Mouse (Mus musculus) embryonic facial prominence, embryonic 12.5 days (tissue): ENCODE measurements around the gene Dclre1b. TPM values are rescaled to one million over a fixed set of nuclear protein-coding genes. Genes with fewer than 3 reads are reported as not detected.
A peak's percentile ranks its signal among the peaks of the same experiment; 100 is the strongest.
"Not testable (repeated sequence)": the region's sequence is repeated elsewhere in the genome, so short reads cannot be mapped to it uniquely, and the experiment has no call there.

ENCODE experiments used
- ATAC-seq: fragments of 200-750 bp; cut with Nextera tagmentation; 2 replicates; pipeline ENCODE4 v1.8.0; 2017; ENCODE audit not compliant: insufficient number of reproducible peaks, insufficient read depth, low FRiP score, low TSS enrichment
- H3K27ac ChIP-seq: fragments of 300-500 bp; sonication (generic); 2 replicates; pipeline ENCODE4 v1.5.1; 2016; ENCODE audit warnings: mild to moderate bottlenecking
- H3K27me3 ChIP-seq: fragments of 300-500 bp; sonication (generic); 2 replicates; pipeline ENCODE4 v1.6.1; 2016; ENCODE audit warnings: mild to moderate bottlenecking, moderate library complexity
- H3K36me3 ChIP-seq: fragments of 300-500 bp; sonication (generic); 2 replicates; pipeline ENCODE4 v1.6.1; 2016; ENCODE audit warnings: mild to moderate bottlenecking
- H3K4me1 ChIP-seq: fragments of 300-500 bp; sonication (generic); 2 replicates; pipeline ENCODE4 v1.6.1; 2016
- H3K4me2 ChIP-seq: fragments of 300-500 bp; sonication (generic); replicated peaks from 2 replicates; pipeline ENCODE4 v1.6.1; 2016; ENCODE audit warnings: mild to moderate bottlenecking, moderate library complexity
- H3K4me3 ChIP-seq: fragments of 300-500 bp; sonication (generic); 2 replicates; pipeline ENCODE4 v1.5.1; 2016; ENCODE audit warnings: mild to moderate bottlenecking
- H3K9ac ChIP-seq: fragments of 300-500 bp; sonication (generic); 2 replicates; pipeline ENCODE4 v1.6.1; 2016; ENCODE audit warnings: mild to moderate bottlenecking, moderate library complexity
- H3K9me3 ChIP-seq: fragments of 300-500 bp; sonication (generic); 2 replicates; pipeline ENCODE4 v1.6.1; 2016; ENCODE audit warnings: mild to moderate bottlenecking, moderate library complexity
- WGBS: fragments of 180-500 bp; shearing (Covaris S2); methylation state at CpG from one replicate; pipeline ENCODE4 v1.1.7; 2016; 5-methylcytosine and 5-hydroxymethylcytosine counted together
- polyA plus RNA-seq: library from polyadenylated mRNA; unstranded; fragments of >200 nt; fragmentation: Nextera tagmentation; extraction: Ambion mirVana; gene quantifications from 2 replicates; pipeline ENCODE4 v1.2.1, GENCODE M21; 2016

Gene Dclre1b
- polyA plus RNA-seq, 1 experiment from 2014 or later: 25.5 TPM

- no peaks in the 10 kb centered on the region for H3K27me3 ChIP-seq
- no peaks in the 10 kb centered on the region for H3K36me3 ChIP-seq
- no peak overlapping the region for H3K9ac ChIP-seq
- no peak overlapping the region for H3K27ac ChIP-seq
- 93% methylated on average over 5 of the region's 5 CpGs for WGBS
- no peaks in the 10 kb centered on the region for H3K4me1 ChIP-seq
- no peak overlapping the region for H3K4me3 ChIP-seq
- ATAC-seq: no peak
- H3K9me3 ChIP-seq: no peaks in the 10 kb centered on the region
- no peak overlapping the region for H3K4me2 ChIP-seq
Observed at GRCm38 (mm10) chr3:103836453-103836852, 27.2 kb upstream of the Dclre1b start.

DNA sequence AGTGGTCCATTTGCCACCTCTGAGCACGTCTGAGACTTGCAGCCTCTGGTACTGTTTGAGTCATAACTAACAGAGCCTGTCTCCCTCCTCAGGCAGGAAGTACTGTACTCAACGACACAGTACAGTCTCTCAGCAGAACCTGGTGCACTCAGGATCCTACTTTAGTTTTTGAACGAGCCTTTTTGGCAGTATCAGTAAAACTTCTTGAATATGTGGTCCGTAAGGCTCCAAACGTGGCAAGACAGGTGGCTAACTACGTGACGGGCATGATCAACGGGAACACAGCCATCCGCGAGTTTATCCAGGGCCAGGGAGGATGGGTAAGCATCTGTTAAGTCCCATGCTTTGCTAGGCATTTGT, 26.7 kb upstream of the Dclre1b start:
- Histone ChIP-seq H3K36me3 (no peaks in the 10 kb centered on the region), H3K27me3 (no peaks in the 10 kb centered on the region), H3K9ac (no peak overlapping the region), H3K27ac (no peak overlapping the region), H3K4me1 (no peaks in the 10 kb centered on the region), H3K9me3 (no peaks in the 10 kb centered on the region), H3K4me2 (no peak overlapping the region), H3K4me3 (no peak overlapping the region)
- no peak for ATAC-seq
- WGBS: 79% methylated on average over 10 of the region's 10 CpGs

- no peak overlapping the region for H3K4me3 ChIP-seq
- H3K9ac ChIP-seq: no peak overlapping the region
- H3K9me3 ChIP-seq: no peaks in the 10 kb centered on the region
- no peak overlapping the region for H3K4me2 ChIP-seq
- H3K27ac ChIP-seq: no peak overlapping the region
- no peaks in the 10 kb centered on the region for H3K4me1 ChIP-seq
- H3K27me3 ChIP-seq: no peaks in the 10 kb centered on the region
- 64% methylated on average over 6 of the region's 6 CpGs for WGBS
- ATAC-seq: no peak
- no peaks in the 10 kb centered on the region for H3K36me3 ChIP-seq
Observed at GRCm38 (mm10) chr3:103835272-103835950, 26.2 kb upstream of the Dclre1b start.

GRCm38 (mm10) chr3:103834001-103834400, 24.8 kb upstream of the Dclre1b start:
- ATAC-seq: no peak
- 84% methylated on average over 2 of the region's 2 CpGs for WGBS
- Histone ChIP-seq H3K36me3 (no peaks in the 10 kb centered on the region), H3K4me2 (no peak overlapping the region), H3K9me3 (no peaks in the 10 kb centered on the region), H3K27me3 (no peaks in the 10 kb centered on the region), H3K4me3 (no peak overlapping the region), H3K4me1 (no peaks in the 10 kb centered on the region), H3K27ac (no peak overlapping the region), H3K9ac (no peak overlapping the region)

- Histone ChIP-seq H3K4me2 (no peak within 1 kb of the TSS), H3K4me1 (no peaks in the 10 kb centered on the region), H3K9ac (no peak within 1 kb of the TSS), H3K9me3 (no peaks in the 10 kb centered on the region), H3K27me3 (no peaks in the 10 kb centered on the region), H3K27ac (no peak within 1 kb of the TSS), H3K36me3 (no peaks in the 10 kb centered on the region), H3K4me3 (no peak within 1 kb of the TSS)
- ATAC-seq: no peak
Observed at GRCm38 (mm10) chr3:103832426-103832825, 23.2 kb upstream of the Dclre1b start, which contains the start of gene Bcl2l15. Gene Bcl2l15 (plus strand): TSS chr3:103832601.

- Histone ChIP-seq H3K4me1 (no peaks in the 10 kb centered on the region), H3K27me3 (no peaks in the 10 kb centered on the region), H3K4me3 (no peak overlapping the region), H3K9me3 (no peaks in the 10 kb centered on the region), H3K9ac (no peak overlapping the region), H3K27ac (no peak overlapping the region), H3K36me3 (no peaks in the 10 kb centered on the region), H3K4me2 (no peak overlapping the region)
- WGBS: 80% methylated on average over 7 of the region's 7 CpGs
- ATAC-seq: no peak
Observed at GRCm38 (mm10) chr3:103831146-103831545, 21.9 kb upstream of the Dclre1b start.

- H3K36me3 ChIP-seq, ATAC-seq, H3K27ac ChIP-seq, H3K4me2 ChIP-seq, H3K9me3 ChIP-seq, H3K4me3 ChIP-seq, H3K9ac ChIP-seq, H3K27me3 ChIP-seq, H3K4me1 ChIP-seq: not testable (repeated sequence)
- 70% methylated on average over 1 of the region's 1 CpGs for WGBS
Observed at GRCm38 (mm10) chr3:103830681-103831080, 21.4 kb upstream of the Dclre1b start.

DNA sequence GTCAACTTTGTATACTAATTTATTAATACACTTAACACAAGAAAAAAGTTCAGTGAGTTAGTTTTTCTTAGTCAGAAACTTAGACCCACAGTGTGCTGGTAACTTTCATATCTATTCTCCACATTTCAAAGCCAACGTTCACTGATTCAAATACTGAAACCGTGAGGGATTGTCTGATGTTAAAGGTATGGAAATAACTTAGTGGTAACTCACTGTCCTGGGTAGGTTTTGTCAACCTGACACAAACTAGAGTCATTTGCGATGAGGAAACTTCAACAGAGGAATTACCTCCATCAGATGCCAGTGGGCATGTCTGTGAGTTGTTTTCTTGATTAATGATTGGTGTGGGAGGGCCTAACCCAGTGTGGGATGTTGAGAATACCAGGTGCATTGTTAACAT, 19.8 kb upstream of the Dclre1b start:
- Histone ChIP-seq H3K4me1 (no peaks in the 10 kb centered on the region), H3K36me3 (no peaks in the 10 kb centered on the region), H3K9me3 (no peaks in the 10 kb centered on the region), H3K27ac (no peak overlapping the region), H3K4me2 (no peak overlapping the region), H3K9ac (no peak overlapping the region), H3K27me3 (no peaks in the 10 kb centered on the region), H3K4me3 (no peak overlapping the region)
- ATAC-seq: no peak
- 86% methylated on average over 3 of the region's 3 CpGs for WGBS

DNA sequence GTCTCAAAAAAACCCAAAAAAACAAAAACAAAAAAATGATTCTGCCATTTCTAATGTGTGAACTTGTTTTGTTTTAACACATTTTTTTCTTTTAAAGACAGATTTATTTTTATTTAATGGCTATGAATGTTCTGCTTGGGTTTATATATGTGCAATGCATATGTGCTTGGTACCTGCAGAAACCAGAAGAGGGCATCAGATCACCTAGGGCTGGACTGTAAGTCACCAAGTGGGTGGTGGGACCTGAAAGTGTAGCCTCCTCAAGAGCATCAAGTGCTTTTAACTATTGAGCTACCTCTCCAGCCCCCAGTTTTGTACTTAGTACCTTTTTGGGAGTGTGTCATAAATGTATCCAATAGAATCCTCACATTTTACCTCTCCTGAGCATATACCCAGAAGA, 18.3 kb upstream of the Dclre1b start:
- ATAC-seq: no peak
- no peaks in the 10 kb centered on the region for H3K9me3 ChIP-seq
- H3K36me3 ChIP-seq: peaks cover 5% of the 10 kb centered on the region; the same call in 1 of the 2 replicates
- H3K4me2 ChIP-seq: no peak overlapping the region
- H3K4me1 ChIP-seq: no peaks in the 10 kb centered on the region
- H3K4me3 ChIP-seq: no peak overlapping the region
- H3K27ac ChIP-seq: no peak overlapping the region
- H3K27me3 ChIP-seq: no peaks in the 10 kb centered on the region
- H3K9ac ChIP-seq: no peak overlapping the region

- Histone ChIP-seq H3K9me3 (no peaks in the 10 kb centered on the region), H3K4me3 (no peak overlapping the region), H3K27ac (no peak overlapping the region), H3K4me1 (peaks cover 12% of the 10 kb centered on the region), H3K4me2 (no peak overlapping the region), H3K27me3 (no peaks in the 10 kb centered on the region), H3K9ac (no peak overlapping the region), H3K36me3 (peaks cover 22% of the 10 kb centered on the region)
- 89% methylated on average over 6 of the region's 6 CpGs for WGBS
- ATAC-seq: no peak
Observed at GRCm38 (mm10) chr3:103810967-103811366, 1.7 kb upstream of the Dclre1b start.

GRCm38 (mm10) chr3:103809799-103810150, 531 bp upstream of the Dclre1b start:
- ATAC-seq: peak; percentile 24; the same call in 1 of the 2 replicates
- peak overlapping the region; percentile 82 for H3K4me3 ChIP-seq
- no peaks in the 10 kb centered on the region for H3K9me3 ChIP-seq
- H3K9ac ChIP-seq: peak overlapping the region; percentile 73
- peaks cover 14% of the 10 kb centered on the region for H3K36me3 ChIP-seq
- H3K4me2 ChIP-seq: peak overlapping the region; percentile 75
- peak overlapping the region; percentile 83 for H3K27ac ChIP-seq
- peaks cover 12% of the 10 kb centered on the region for H3K4me1 ChIP-seq
- no peaks in the 10 kb centered on the region for H3K27me3 ChIP-seq
- 2% methylated on average over 14 of the region's 14 CpGs for WGBS

DNA sequence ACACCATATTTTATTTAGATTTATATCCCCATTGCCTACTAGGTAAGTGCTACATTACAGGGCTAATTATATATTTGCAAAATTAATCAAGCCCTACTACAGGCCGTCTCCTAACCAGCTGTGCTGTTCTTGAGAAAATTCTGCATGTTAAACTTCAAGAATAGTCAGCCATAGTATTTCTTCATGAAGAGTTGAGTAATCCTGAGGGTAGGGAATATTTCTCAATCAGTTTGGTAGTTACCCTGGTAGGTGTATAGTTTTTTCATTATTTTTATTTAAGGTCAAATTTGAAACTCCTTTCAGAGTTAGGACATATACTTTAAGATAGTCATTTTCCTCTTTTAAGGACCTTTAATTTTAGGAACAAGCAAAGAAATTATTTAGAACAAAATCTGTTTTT, 3.6 kb downstream of the Dclre1b start:
- Histone ChIP-seq H3K27ac (no peak overlapping the region), H3K4me3 (no peak overlapping the region), H3K4me1 (peaks cover 12% of the 10 kb centered on the region), H3K9ac (no peak overlapping the region), H3K36me3 (peaks cover 25% of the 10 kb centered on the region), H3K4me2 (no peak overlapping the region), H3K27me3 (no peaks in the 10 kb centered on the region), H3K9me3 (no peaks in the 10 kb centered on the region)
- WGBS: 80% methylated on average over 1 of the region's 1 CpGs
- no peak for ATAC-seq

DNA sequence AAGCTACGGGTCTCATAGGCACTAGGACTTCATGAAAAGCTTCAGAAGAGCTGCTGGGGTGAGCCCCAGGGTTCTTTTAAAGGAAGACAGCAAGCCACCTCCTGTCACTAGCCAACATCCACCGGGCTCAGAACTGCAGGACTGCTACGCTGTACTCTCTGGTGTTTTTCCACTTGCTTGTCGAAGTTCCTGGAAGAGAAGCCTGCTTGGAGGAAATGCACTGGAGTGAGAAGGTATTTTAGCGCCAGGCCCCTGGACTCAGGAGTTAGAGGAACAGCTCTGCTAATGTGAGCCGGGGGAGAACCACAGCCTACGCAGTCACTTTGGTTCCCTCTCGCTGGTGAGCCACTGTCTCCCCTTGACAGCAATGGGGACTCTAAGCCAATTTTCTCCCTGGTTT, 6.4 kb downstream of the Dclre1b start:
- peaks cover under 1% of the 10 kb centered on the region; the same call in 1 of the 2 replicates for H3K4me1 ChIP-seq
- no peak overlapping the region for H3K9ac ChIP-seq
- H3K4me3 ChIP-seq: no peak overlapping the region
- no peaks in the 10 kb centered on the region for H3K9me3 ChIP-seq
- no peak for ATAC-seq
- H3K27ac ChIP-seq: no peak overlapping the region
- whole genome bisulfite sequencing: 90% methylated on average over 8 of the region's 8 CpGs
- H3K36me3 ChIP-seq: peaks cover 25% of the 10 kb centered on the region
- no peak overlapping the region for H3K4me2 ChIP-seq
- H3K27me3 ChIP-seq: no peaks in the 10 kb centered on the region
